Mouse (Mus musculus): ENCODE measurements around the gene Lsm12. TPM values are rescaled to one million over a fixed set of nuclear protein-coding genes. Genes with fewer than 3 reads are reported as not detected.

Gene Lsm12
- total RNA-seq, 2 experiments from 2014 or later = 94.9 to 110 TPM

- peak; percentile 51 for ATAC-seq (replicated peaks; ENCODE audit: low FRiP score, low TSS enrichment, poor library complexity, severe bottlenecking)
These were observed 40.1 kb downstream of the Lsm12 start for GRCm38 (mm10) chr11:102144957-102145470.

- no peak for ATAC-seq (replicated peaks; ENCODE audit: low FRiP score, low TSS enrichment, poor library complexity, severe bottlenecking)
These were observed 42.7 kb downstream of the Lsm12 start for GRCm38 (mm10) chr11:102142355-102142754.

- ATAC-seq (replicated peaks; ENCODE audit: low FRiP score, low TSS enrichment, poor library complexity, severe bottlenecking) = no peak; the same call in 1 of the 2 replicates
These were observed 44.6 kb downstream of the Lsm12 start for GRCm38 (mm10) chr11:102140508-102140907.

GRCm38 (mm10) chr11:102138447-102138740 lies 46.7 kb downstream of the Lsm12 start:
- ATAC-seq (replicated peaks; ENCODE audit: low FRiP score, low TSS enrichment, poor library complexity, severe bottlenecking) = peak; percentile 71

GRCm38 (mm10) chr11:102137625-102138446 lies 47.3 kb downstream of the Lsm12 start:
- 0 out of 2 replicates have a peak, but pooled peaks have one; percentile 42 for ATAC-seq (replicated peaks; ENCODE audit: low FRiP score, low TSS enrichment, poor library complexity, severe bottlenecking)

GRCm38 (mm10) chr11:102134516-102134915 lies 50.6 kb downstream of the Lsm12 start:
- ATAC-seq (replicated peaks; ENCODE audit: low FRiP score, low TSS enrichment, poor library complexity, severe bottlenecking) = no peak

- ATAC-seq (replicated peaks; ENCODE audit: low FRiP score, low TSS enrichment, poor library complexity, severe bottlenecking) = no peak
These were observed 67.7 kb downstream of the Lsm12 start for GRCm38 (mm10) chr11:102117386-102117785.

GRCm38 (mm10) chr11:102116241-102116640 lies 68.9 kb downstream of the Lsm12 start:
- ATAC-seq (replicated peaks; ENCODE audit: low FRiP score, low TSS enrichment, poor library complexity, severe bottlenecking) = no peak

Other genes starting within 250 kb of the Lsm12 start
- not detected in 2 replicates for gene Sost, start 218.3 kb downstream of the Lsm12 start, total RNA-seq (2014; fragmentation: Nextera tagmentation)
- not detected in 2 replicates for gene Sost, start 218.3 kb downstream of the Lsm12 start, total RNA-seq (2017)
- not detected in 2 replicates for gene Cfap97d1, start 201.0 kb downstream of the Lsm12 start, total RNA-seq (2014; fragmentation: Nextera tagmentation)
- not detected in 2 replicates for gene Cfap97d1, start 201.0 kb downstream of the Lsm12 start, total RNA-seq (2017)
- 0.28 and 0.96 TPM in 2 replicates for gene Dusp3, start 198.3 kb downstream of the Lsm12 start, total RNA-seq (2014; fragmentation: Nextera tagmentation)
- 0.70 and 1.3 TPM in 2 replicates for gene Dusp3, start 198.3 kb downstream of the Lsm12 start, total RNA-seq (2017)
- not detected in 2 replicates for gene Mpp3, start 156.8 kb downstream of the Lsm12 start, total RNA-seq (2014; fragmentation: Nextera tagmentation)
- gene Mpp3, start 156.8 kb downstream of the Lsm12 start, total RNA-seq (2017) = not detected in 2 replicates
- gene Cd300lg, start 143.8 kb downstream of the Lsm12 start, total RNA-seq (2014; fragmentation: Nextera tagmentation) = not detected in 2 replicates
- gene Cd300lg, start 143.8 kb downstream of the Lsm12 start, total RNA-seq (2017) = 1.8 TPM in 1 of 2 replicates, not detected in the other
- 3.2 and 3.7 TPM in 2 replicates for gene Mpp2, start 96.8 kb downstream of the Lsm12 start, total RNA-seq (2014; fragmentation: Nextera tagmentation)
- gene Mpp2, start 96.8 kb downstream of the Lsm12 start, total RNA-seq (2017) = 3.1 and 4.2 TPM in 2 replicates
- not detected in 2 replicates for gene Ppy, start 84.0 kb downstream of the Lsm12 start, total RNA-seq (2014; fragmentation: Nextera tagmentation)
- gene Ppy, start 84.0 kb downstream of the Lsm12 start, total RNA-seq (2017) = not detected in 2 replicates
- not detected in 2 replicates for gene Pyy, start 77.5 kb downstream of the Lsm12 start, total RNA-seq (2014; fragmentation: Nextera tagmentation)
- gene Pyy, start 77.5 kb downstream of the Lsm12 start, total RNA-seq (2017) = not detected in 2 replicates
- 7.4 and 9.5 TPM in 2 replicates for gene Nags, start 39.8 kb downstream of the Lsm12 start, total RNA-seq (2014; fragmentation: Nextera tagmentation)
- 1.6 and 2.1 TPM in 2 replicates for gene Nags, start 39.8 kb downstream of the Lsm12 start, total RNA-seq (2017)
- gene Tmem101, start 28.9 kb downstream of the Lsm12 start, total RNA-seq (2014; fragmentation: Nextera tagmentation) = 4.7 and 9.3 TPM in 2 replicates
- gene Tmem101, start 28.9 kb downstream of the Lsm12 start, total RNA-seq (2017) = 11.8 and 15.7 TPM in 2 replicates
- gene G6pc3, start 4.3 kb upstream of the Lsm12 start, total RNA-seq (2014; fragmentation: Nextera tagmentation) = 71.5 and 93.3 TPM in 2 replicates
- gene G6pc3, start 4.3 kb upstream of the Lsm12 start, total RNA-seq (2017) = 39.9 and 59.4 TPM in 2 replicates
- gene Hdac5, start 44.9 kb upstream of the Lsm12 start, total RNA-seq (2014; fragmentation: Nextera tagmentation) = 10.7 and 16.6 TPM in 2 replicates
- gene Hdac5, start 44.9 kb upstream of the Lsm12 start, total RNA-seq (2017) = 6.1 and 11.4 TPM in 2 replicates
- gene BC030867, start 63.6 kb upstream of the Lsm12 start, total RNA-seq (2014; fragmentation: Nextera tagmentation) = 36.4 and 48.1 TPM in 2 replicates
- gene BC030867, start 63.6 kb upstream of the Lsm12 start, total RNA-seq (2017) = 7.5 and 12.3 TPM in 2 replicates
- 2.2 and 2.5 TPM in 2 replicates for gene Asb16, start 83.4 kb upstream of the Lsm12 start, total RNA-seq (2014; fragmentation: Nextera tagmentation)
- 0.84 and 1.3 TPM in 2 replicates for gene Asb16, start 83.4 kb upstream of the Lsm12 start, total RNA-seq (2017)
- gene Tmub2, start 99.6 kb upstream of the Lsm12 start, total RNA-seq (2014; fragmentation: Nextera tagmentation) = 14.5 and 19.8 TPM in 2 replicates
- gene Tmub2, start 99.6 kb upstream of the Lsm12 start, total RNA-seq (2017) = 10.0 and 27.4 TPM in 2 replicates
- 23.2 and 34.0 TPM in 2 replicates for gene Atxn7l3, start 111.3 kb upstream of the Lsm12 start, total RNA-seq (2014; fragmentation: Nextera tagmentation)
- gene Atxn7l3, start 111.3 kb upstream of the Lsm12 start, total RNA-seq (2017) = 18.3 and 21.5 TPM in 2 replicates
- gene Ubtf, start 134.4 kb upstream of the Lsm12 start, total RNA-seq (2014; fragmentation: Nextera tagmentation) = 90.4 and 102 TPM in 2 replicates
- gene Ubtf, start 134.4 kb upstream of the Lsm12 start, total RNA-seq (2017) = 162 and 180 TPM in 2 replicates
- gene Slc4a1, start 180.9 kb upstream of the Lsm12 start, total RNA-seq (2014; fragmentation: Nextera tagmentation) = 0.42 and 0.46 TPM in 2 replicates
- gene Slc4a1, start 180.9 kb upstream of the Lsm12 start, total RNA-seq (2017) = 0.27 and 6.8 TPM in 2 replicates
- not detected in 2 replicates for gene Rundc3a, start 208.1 kb upstream of the Lsm12 start, total RNA-seq (2014; fragmentation: Nextera tagmentation)
- not detected in 2 replicates for gene Rundc3a, start 208.1 kb upstream of the Lsm12 start, total RNA-seq (2017)
- 115 and 148 TPM in 2 replicates for gene Slc25a39, start 222.7 kb upstream of the Lsm12 start, total RNA-seq (2014; fragmentation: Nextera tagmentation)
- 43.8 and 55.9 TPM in 2 replicates for gene Slc25a39, start 222.7 kb upstream of the Lsm12 start, total RNA-seq (2017)
- gene Grn, start 245.0 kb upstream of the Lsm12 start, total RNA-seq (2014; fragmentation: Nextera tagmentation) = 16.1 and 17.8 TPM in 2 replicates
- gene Grn, start 245.0 kb upstream of the Lsm12 start, total RNA-seq (2017) = 5.4 and 14.2 TPM in 2 replicates